Mouse (Mus musculus) limb, embryonic 11.5 days (tissue): ENCODE data around the gene Nup50. TPM values are rescaled to one million over a fixed set of nuclear protein-coding genes. Genes with fewer than 3 reads are reported as not detected.
A peak's percentile ranks its signal among the peaks of the same experiment; 100 is the strongest.
"Not testable (repeated sequence)": the region's sequence is repeated elsewhere in the genome, so short reads cannot be mapped to it uniquely, and the experiment has no call there.

Experiments
- ATAC-seq: fragments of 200-750 bp; cut with Nextera tagmentation; 2 replicates; pipeline ENCODE4 v1.8.0; 2017; ENCODE audit warnings: low read depth; ENCODE audit not compliant: insufficient number of reproducible peaks, low FRiP score, low TSS enrichment
- DNase-seq: peaks from one replicate; pipeline ENCODE4 v3.0.0-alpha.2; 2015; ENCODE audit warnings: low spot score
- H3K27ac ChIP-seq: fragments of 300-500 bp; sonication (generic); replicated peaks from 2 replicates; pipeline ENCODE4 v1.5.1; 2014; ENCODE audit warnings: low read depth, mild to moderate bottlenecking, low read length
- H3K27me3 ChIP-seq: fragments of 300-500 bp; sonication (generic); 2 replicates; pipeline ENCODE4 v1.6.1; 2014; ENCODE audit warnings: mild to moderate bottlenecking, low read length, mixed read lengths; ENCODE audit not compliant: control insufficient read depth, insufficient read depth
- H3K36me3 ChIP-seq: fragments of 300-500 bp; sonication (generic); 2 replicates; pipeline ENCODE4 v1.6.1; 2014; ENCODE audit warnings: mild to moderate bottlenecking, low read length, moderate library complexity, mixed read lengths; ENCODE audit not compliant: control insufficient read depth, insufficient read depth
- H3K4me1 ChIP-seq: fragments of 300-500 bp; sonication (generic); 2 replicates; pipeline ENCODE4 v1.6.1; 2014; ENCODE audit warnings: low read length, mixed read lengths; ENCODE audit not compliant: control insufficient read depth, insufficient read depth
- H3K4me2 ChIP-seq: fragments of 300-500 bp; sonication (generic); 2 replicates; pipeline ENCODE4 v1.6.1; 2014; ENCODE audit warnings: low read depth, mild to moderate bottlenecking, moderate library complexity; ENCODE audit not compliant: severe bottlenecking
- H3K4me3 ChIP-seq: fragments of 300-500 bp; sonication (generic); 2 replicates; pipeline ENCODE4 v1.5.1; 2014; ENCODE audit warnings: low read depth, low read length
- H3K9ac ChIP-seq: fragments of 300-500 bp; sonication (generic); 2 replicates; pipeline ENCODE4 v1.6.1; 2014; ENCODE audit warnings: mild to moderate bottlenecking, low read length
- H3K9me3 ChIP-seq: fragments of 300-500 bp; sonication (generic); 2 replicates; pipeline ENCODE4 v1.6.1; 2016; ENCODE audit warnings: low read length; ENCODE audit not compliant: control insufficient read depth
- WGBS: fragments of 180-500 bp; shearing (Covaris S2); extraction: QIAGEN DNeasy Blood & Tissue Kit; methylation state at CpG from one replicate; pipeline ENCODE4 v1.1.7; 2014; 5-methylcytosine and 5-hydroxymethylcytosine counted together
- polyA plus RNA-seq: library from polyadenylated mRNA; unstranded; fragments of >200 nt; fragmentation: Nextera tagmentation; extraction: Ambion mirVana; gene quantifications from 2 replicates; pipeline ENCODE4 v1.2.1, GENCODE M21; 2014

Nup50 gene
- polyA plus RNA-seq, result 64.8 and 73.1 TPM in 2 replicates

DNA sequence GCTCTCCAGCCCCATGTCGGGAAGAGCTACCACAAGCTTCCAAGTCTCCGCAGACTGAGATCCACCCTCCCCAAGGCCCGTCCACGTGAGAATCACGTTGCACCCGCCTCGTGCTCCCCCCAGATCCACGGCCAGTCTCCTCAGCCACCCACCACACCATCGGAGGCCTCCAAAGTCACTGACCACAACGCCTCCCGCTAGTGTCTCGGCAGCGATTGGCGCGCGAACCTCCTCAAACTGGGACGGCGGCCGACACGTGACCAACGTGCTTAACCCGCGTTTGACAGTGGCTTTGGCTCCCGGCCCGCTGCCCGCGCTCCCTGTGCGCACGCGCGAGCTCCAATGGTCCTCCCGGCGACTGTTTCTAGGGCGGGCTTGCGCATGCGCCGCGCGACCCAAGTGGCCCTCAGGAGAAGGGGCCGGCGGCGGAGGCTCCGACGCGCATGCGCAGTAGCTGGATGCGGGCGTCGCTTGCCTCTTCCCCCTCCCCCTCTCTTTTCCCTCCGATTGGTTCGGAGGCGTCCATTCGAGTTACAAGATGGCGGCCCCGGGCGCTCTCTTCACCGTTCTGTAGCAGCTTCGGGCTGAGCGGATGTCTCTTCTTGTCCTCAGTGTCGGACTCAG, at the start of gene Nup50:
TSS of gene Nup50 (plus strand) at position 528 of the 624 bp plus-strand sequence.
- Histone ChIP-seq H3K27me3 (no peaks in the 10 kb centered on the region), H3K9me3 (no peaks in the 10 kb centered on the region), H3K9ac (peak within 1 kb of the TSS; percentile 94), H3K4me2 (peak within 1 kb of the TSS; percentile 68), H3K36me3 (0 out of 2 replicates have a peak, but pooled peaks cover 5% of the 10 kb centered on the region), H3K27ac (peak within 1 kb of the TSS; percentile 92), H3K4me3 (peak within 1 kb of the TSS; percentile 88), H3K4me1 (no peaks in the 10 kb centered on the region)
- DNase-seq (peak; percentile 100), ATAC-seq (peak; percentile 90)
- WGBS, result under 1% methylated on average over 58 of the region's 60 CpGs

DNA sequence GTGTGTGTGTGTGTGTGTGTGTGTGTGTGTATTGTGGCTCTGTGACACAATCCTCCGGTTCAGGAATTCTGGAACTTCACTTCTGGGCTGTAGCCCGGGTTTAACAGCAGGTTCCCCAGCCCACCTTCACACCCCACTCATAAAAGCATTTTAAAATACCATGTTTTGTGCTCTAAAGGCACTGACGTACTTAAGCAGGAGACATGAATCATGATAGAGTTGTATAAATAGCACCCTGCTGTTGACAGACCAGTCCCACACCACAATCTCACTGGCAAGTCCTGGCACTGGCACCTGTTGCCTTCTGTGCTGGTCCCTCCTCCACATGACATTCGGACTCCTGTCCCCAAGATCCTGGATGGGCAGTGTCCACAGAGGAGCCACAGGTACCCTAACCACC, 49.3 kb upstream of the Nup50 start:
- DNase-seq (no peak), ATAC-seq (no peak)
- Histone ChIP-seq H3K27ac (no peak overlapping the region), H3K9me3 (no peaks in the 10 kb centered on the region), H3K9ac (no peak overlapping the region), H3K27me3 (no peaks in the 10 kb centered on the region), H3K4me2 (no peak overlapping the region), H3K4me3 (no peak overlapping the region), H3K36me3 (no peaks in the 10 kb centered on the region), H3K4me1 (no peaks in the 10 kb centered on the region)
- WGBS, result 78% methylated on average over 4 of the region's 4 CpGs

DNA sequence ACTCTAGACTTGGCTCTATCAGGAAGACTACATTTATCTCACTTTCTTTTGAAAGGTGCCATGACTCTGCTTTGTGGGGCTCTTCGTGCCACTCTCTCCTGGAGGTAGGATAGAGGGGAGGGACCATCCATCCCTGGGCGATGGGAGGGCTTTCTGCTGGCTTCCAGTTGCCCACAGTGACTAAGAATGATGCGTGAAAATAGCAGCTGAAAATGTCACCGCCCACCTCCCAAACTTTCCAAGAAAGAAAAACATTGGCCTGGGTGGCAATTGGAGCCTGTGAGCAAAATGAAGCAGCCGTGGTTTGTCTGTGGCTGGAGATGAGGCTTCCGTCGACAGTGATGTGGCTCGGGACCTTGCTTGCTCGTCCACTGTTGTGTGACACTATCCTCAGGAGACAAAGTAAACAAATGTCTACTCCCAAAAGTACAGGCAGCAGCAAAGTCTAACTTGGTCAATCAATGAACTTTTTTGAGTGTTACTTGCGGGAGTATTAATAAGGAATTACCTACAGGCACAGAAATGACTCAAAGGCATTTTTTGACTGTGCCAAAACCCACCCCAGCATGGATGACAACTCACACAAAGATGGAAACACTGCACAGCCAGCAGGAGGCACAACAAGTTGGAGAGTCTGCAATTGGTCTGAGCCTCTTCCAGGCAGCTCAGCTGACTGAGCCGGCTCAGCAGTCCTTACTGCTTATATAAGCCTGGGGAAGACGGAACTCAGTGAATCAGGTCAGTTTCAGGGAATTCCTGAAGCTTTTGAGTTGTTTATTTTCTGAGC, 46.0 kb upstream of the Nup50 start:
- Histone ChIP-seq H3K4me2 (no peak overlapping the region), H3K9ac (no peak overlapping the region), H3K27me3 (no peaks in the 10 kb centered on the region), H3K9me3 (no peaks in the 10 kb centered on the region), H3K36me3 (no peaks in the 10 kb centered on the region), H3K27ac (no peak overlapping the region), H3K4me3 (no peak overlapping the region), H3K4me1 (no peaks in the 10 kb centered on the region)
- no peak for ATAC-seq
- no peak for DNase-seq
- WGBS, result 86% methylated on average over 12 of the region's 12 CpGs

DNA sequence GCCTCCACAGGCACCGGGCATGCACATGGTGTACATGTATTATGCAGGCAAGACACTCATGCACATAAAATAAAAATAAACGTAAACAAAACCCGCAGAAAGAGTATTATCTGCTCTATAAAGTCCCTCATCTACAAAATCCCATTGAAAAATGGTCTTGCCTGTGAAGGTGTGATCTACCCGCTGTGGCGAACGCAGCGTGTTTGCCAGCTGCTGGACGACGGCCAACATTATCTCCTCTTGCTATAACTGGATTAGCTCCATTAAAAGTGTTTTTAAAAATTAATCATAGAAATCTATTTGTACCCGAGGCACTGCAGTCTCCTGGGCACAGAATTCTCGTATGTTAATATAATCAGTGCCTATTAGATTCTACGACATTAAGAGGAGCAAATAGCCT, 35.1 kb upstream of the Nup50 start:
- H3K27ac ChIP-seq, result no peak overlapping the region
- H3K4me3 ChIP-seq, result no peak overlapping the region
- no peaks in the 10 kb centered on the region for H3K4me1 ChIP-seq
- no peak overlapping the region for H3K4me2 ChIP-seq
- no peak overlapping the region for H3K9ac ChIP-seq
- 90% methylated on average over 12 of the region's 12 CpGs for WGBS
- H3K9me3 ChIP-seq, result no peaks in the 10 kb centered on the region
- no peaks in the 10 kb centered on the region for H3K27me3 ChIP-seq
- ATAC-seq (no peak), DNase-seq (no peak)
- H3K36me3 ChIP-seq, result no peaks in the 10 kb centered on the region

DNA sequence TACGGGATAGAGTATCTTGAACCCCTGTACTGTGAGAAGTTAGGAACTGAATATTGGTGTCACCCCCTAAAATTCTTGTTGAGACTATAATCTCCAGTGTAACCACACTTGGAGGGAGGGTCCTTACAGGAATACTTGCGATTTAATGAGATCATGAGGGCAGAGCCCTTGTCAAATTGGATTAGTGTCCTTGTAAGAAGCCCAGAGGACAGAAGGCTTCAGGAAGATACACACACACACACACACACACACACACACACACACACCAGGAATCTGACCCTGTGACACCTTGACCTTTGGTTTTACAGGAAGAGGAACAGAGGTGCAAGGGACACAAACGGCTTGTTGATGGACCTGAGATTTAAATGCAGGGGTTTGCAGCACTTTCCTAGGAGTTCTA, 32.0 kb upstream of the Nup50 start:
- no peaks in the 10 kb centered on the region for H3K9me3 ChIP-seq
- no peaks in the 10 kb centered on the region for H3K36me3 ChIP-seq
- H3K4me1 ChIP-seq, result no peaks in the 10 kb centered on the region
- 52% methylated on average over 3 of the region's 3 CpGs for WGBS
- DNase-seq (no peak), ATAC-seq (no peak)
- H3K27ac ChIP-seq, result no peak overlapping the region
- H3K9ac ChIP-seq, result no peak overlapping the region
- H3K4me2 ChIP-seq, result no peak overlapping the region
- H3K27me3 ChIP-seq, result no peaks in the 10 kb centered on the region
- no peak overlapping the region for H3K4me3 ChIP-seq

DNA sequence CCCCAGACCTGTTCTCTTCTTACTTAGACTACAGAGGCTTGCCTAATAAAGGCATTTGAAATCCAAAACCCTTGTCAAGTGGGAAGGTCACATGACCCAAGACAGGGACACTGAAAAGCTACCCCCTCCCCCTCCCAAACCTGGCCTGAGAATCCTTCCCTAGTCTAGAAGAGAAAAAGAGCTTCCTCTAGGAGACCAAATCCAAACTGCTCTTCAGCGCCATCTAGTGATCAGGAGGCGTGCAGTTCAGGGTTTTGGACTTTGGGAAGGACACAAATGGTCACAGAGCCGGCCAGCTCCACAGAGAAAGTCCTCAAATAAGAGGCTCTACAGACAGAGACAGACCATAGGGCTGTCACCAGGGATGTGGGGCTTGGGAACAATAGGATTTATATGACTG, 31.6 kb upstream of the Nup50 start:
- Histone ChIP-seq H3K4me2 (no peak overlapping the region), H3K27ac (no peak overlapping the region), H3K9ac (no peak overlapping the region), H3K4me1 (no peaks in the 10 kb centered on the region), H3K9me3 (no peaks in the 10 kb centered on the region), H3K27me3 (no peaks in the 10 kb centered on the region), H3K4me3 (no peak overlapping the region), H3K36me3 (no peaks in the 10 kb centered on the region)
- no peak for ATAC-seq
- WGBS, result 4% methylated on average over 3 of the region's 3 CpGs
- DNase-seq, result peak; percentile 78

DNA sequence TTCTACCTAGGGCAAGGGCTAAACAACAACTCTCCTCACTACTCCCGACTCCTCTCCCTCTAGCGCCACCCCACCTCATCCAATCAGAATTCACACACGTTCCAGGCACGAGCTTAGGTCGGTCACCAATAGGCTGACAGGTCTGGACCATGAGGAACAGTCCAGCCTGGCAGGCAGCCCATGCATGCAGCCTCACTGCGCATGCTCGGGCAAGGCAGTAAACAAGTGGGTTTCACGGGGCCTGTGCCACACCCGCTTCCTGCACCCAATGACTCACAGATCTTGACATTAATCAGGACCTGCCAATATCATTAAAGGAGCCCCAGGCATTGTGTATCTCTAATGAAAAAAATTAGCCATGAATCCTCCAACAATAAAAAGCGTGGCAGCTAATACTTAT, 27.0 kb upstream of the Nup50 start:
- not testable (repeated sequence) for H3K4me2 ChIP-seq, H3K27ac ChIP-seq, H3K9me3 ChIP-seq, H3K4me1 ChIP-seq, H3K27me3 ChIP-seq, H3K36me3 ChIP-seq, DNase-seq, ATAC-seq, H3K4me3 ChIP-seq, H3K9ac ChIP-seq
- 73% methylated on average over 10 of the region's 10 CpGs for WGBS

DNA sequence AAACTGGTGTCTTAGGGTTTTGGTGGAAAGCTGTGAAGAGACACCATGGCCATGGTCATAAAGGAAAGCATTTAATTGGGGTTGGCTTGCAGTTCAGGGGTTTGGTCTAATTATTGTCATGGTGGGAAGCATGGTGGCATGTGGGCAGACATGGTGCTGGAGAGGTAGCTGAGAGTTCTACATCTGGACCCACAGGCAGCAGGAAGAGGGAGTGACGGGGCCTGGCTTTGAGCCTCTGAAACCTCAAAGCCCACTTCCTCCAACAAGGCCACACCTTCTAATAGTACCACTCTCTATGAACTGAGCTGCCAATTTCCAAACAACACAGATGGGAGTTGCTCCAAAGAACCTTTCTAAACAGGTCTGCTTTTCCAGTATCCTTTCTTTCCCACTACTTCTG, 26.5 kb upstream of the Nup50 start:
- H3K4me2 ChIP-seq, result no peak overlapping the region
- ATAC-seq (no peak), DNase-seq (no peak)
- H3K4me3 ChIP-seq, result no peak overlapping the region
- no peak overlapping the region for H3K27ac ChIP-seq
- H3K27me3 ChIP-seq, result no peaks in the 10 kb centered on the region
- whole genome bisulfite sequencing, result 58% methylated on average over 1 of the region's 1 CpGs
- H3K9ac ChIP-seq, result no peak overlapping the region
- H3K4me1 ChIP-seq, result no peaks in the 10 kb centered on the region; the same call in 1 of the 2 replicates
- no peaks in the 10 kb centered on the region for H3K9me3 ChIP-seq
- no peaks in the 10 kb centered on the region for H3K36me3 ChIP-seq
